Mouse (Mus musculus) embryonic facial prominence, embryonic 13.5 days (tissue): ENCODE data around the gene Tlx1. TPM values are rescaled to one million over a fixed set of nuclear protein-coding genes. Genes with fewer than 3 reads are reported as not detected.

ENCODE experiments used
- ATAC-seq: fragments of 200-750 bp; cut with Nextera tagmentation; 2 replicates; pipeline ENCODE4 v1.8.0; 2017; ENCODE audit warnings: low read depth; ENCODE audit not compliant: insufficient number of reproducible peaks, insufficient read depth, low FRiP score, low TSS enrichment
- H3K27ac ChIP-seq: fragments of 300-500 bp; sonication (generic); 2 replicates; pipeline ENCODE4 v1.5.1; 2015; ENCODE audit warnings: moderate library complexity, mild to moderate bottlenecking, inconsistent platforms
- H3K27me3 ChIP-seq: fragments of 300-500 bp; sonication (generic); 2 replicates; pipeline ENCODE4 v1.6.1; 2015; ENCODE audit warnings: mild to moderate bottlenecking, inconsistent platforms
- H3K36me3 ChIP-seq: fragments of 300-500 bp; sonication (generic); 2 replicates; pipeline ENCODE4 v1.6.1; 2015; ENCODE audit warnings: mild to moderate bottlenecking, inconsistent platforms
- H3K4me1 ChIP-seq: fragments of 300-500 bp; sonication (generic); 2 replicates; pipeline ENCODE4 v1.6.1; 2015; ENCODE audit warnings: inconsistent platforms
- H3K4me2 ChIP-seq: fragments of 300-500 bp; sonication (generic); 2 replicates; pipeline ENCODE4 v1.6.1; 2015; ENCODE audit warnings: moderate library complexity, mild to moderate bottlenecking, inconsistent platforms
- H3K4me3 ChIP-seq: fragments of 300-500 bp; sonication (generic); 2 replicates; pipeline ENCODE4 v1.5.1; 2015; ENCODE audit warnings: mild to moderate bottlenecking, inconsistent platforms
- H3K9ac ChIP-seq: fragments of 300-500 bp; sonication (generic); 2 replicates; pipeline ENCODE4 v1.6.1; 2015; ENCODE audit warnings: mild to moderate bottlenecking, inconsistent platforms
- H3K9me3 ChIP-seq: fragments of 300-500 bp; sonication (generic); 2 replicates; pipeline ENCODE4 v1.6.1; 2016; ENCODE audit warnings: inconsistent platforms
- WGBS: fragments of 180-500 bp; shearing (Covaris S2); methylation state at CpG from one replicate; pipeline ENCODE4 v1.1.7; 2015; ENCODE audit warnings: mixed read lengths; 5-methylcytosine and 5-hydroxymethylcytosine counted together
- polyA plus RNA-seq: library from polyadenylated mRNA; unstranded; fragments of >200 nt; fragmentation: Nextera tagmentation; extraction: Ambion mirVana; gene quantifications from 2 replicates; pipeline ENCODE4 v1.2.1, GENCODE M21; 2015

Gene Tlx1
- polyA plus RNA-seq, 1 experiment from 2014 or later = 1.5 TPM

DNA sequence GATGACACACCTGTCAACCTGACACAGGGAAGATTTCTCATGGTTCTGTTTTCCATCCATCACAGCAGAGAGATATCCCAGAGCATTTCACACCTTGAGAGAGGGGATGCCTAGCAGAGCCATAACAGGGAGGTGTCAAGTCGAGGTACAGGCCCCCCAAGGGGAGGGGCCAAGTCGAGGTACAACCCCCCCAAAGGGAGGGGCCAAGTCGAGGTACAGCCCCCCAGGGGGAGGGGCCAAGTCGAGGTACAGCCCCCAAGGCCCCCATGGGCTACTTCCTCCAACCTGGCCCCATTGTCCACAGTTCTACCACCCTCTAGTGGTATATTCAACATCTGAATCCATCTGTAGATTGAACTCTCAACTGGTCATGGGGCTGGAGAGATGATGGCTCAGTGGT lies 44.2 kb downstream of the Tlx1 start:
- 46% methylated on average over 4 of the region's 4 CpGs for WGBS
- H3K4me3 ChIP-seq = no peak overlapping the region
- no peak overlapping the region for H3K9ac ChIP-seq
- no peaks in the 10 kb centered on the region for H3K4me1 ChIP-seq
- H3K4me2 ChIP-seq = no peak overlapping the region
- no peaks in the 10 kb centered on the region for H3K36me3 ChIP-seq
- no peak overlapping the region for H3K27ac ChIP-seq
- H3K27me3 ChIP-seq = no peaks in the 10 kb centered on the region
- 0 out of 2 replicates have a peak, but pooled peaks cover 6% of the 10 kb centered on the region for H3K9me3 ChIP-seq
- ATAC-seq = 0 out of 2 replicates have a peak, but pooled peaks have one; percentile 6

DNA sequence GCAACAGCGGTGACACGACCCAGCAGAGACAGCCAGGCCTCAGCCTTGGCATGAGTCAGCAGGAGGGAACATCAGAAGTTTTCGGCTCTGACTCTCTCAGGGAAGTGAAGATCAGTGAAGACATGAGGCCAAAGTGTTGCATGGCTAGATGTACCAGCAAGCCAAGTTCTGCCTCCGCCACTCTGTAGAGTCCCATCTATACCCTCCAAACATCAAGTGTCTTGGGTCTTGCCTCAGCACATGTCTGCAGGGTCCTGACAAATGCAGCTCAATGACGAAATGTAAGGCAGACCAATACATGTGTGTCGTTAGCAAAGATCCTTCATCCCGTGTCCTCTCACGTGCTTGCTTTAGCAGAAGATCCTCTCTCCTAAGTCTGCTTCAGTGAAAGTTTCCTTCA lies 46.5 kb downstream of the Tlx1 start:
- H3K27me3 ChIP-seq = no peaks in the 10 kb centered on the region
- ATAC-seq = no peak
- 0 out of 2 replicates have a peak, but pooled peaks cover 6% of the 10 kb centered on the region for H3K9me3 ChIP-seq

DNA sequence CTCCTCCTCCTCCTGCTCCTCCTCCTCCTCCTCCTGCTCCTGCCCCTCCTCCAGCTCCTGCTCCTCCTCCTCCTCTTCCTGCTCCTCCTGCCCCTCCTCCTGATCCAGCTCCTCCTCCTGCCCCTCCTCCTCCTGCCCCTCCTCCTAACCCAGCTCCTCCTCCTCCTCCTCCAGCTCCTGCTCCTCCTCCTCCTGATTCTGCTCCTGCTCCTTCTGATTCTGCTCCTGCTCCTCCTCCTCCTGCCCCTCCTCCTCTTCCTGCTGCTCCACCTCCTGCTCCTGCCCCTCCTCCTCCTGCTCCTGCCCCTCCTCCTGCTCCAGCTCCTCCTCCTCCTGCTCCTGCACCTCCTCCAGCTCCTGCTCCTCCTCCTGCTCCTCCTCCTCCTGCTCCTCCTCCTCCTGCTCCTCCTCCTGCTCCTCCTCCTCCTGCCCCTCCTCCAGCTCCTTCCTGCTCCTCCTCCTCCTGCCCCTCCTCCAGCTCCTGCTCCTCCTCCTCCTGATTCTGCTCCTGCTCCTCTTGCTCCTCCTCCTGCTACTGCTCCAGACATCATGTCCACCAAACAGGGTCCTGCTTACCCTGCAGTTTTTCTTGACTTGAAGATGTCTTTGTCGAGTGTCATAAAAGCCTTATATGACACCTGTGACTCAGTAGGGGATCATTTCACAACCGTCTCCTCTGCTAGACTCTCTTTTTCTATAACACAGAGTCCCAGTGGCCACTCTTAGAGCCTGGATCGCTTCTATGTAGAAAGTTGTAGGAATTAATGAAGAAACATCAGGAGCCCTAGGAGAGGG lies 55.0 kb downstream of the Tlx1 start:
- Histone ChIP-seq H3K9me3 (no peaks in the 10 kb centered on the region), H3K9ac (no peak overlapping the region), H3K27ac (no peak overlapping the region), H3K4me2 (no peak overlapping the region), H3K27me3 (peaks cover 11% of the 10 kb centered on the region), H3K4me3 (no peak overlapping the region), H3K36me3 (no peaks in the 10 kb centered on the region), H3K4me1 (peaks cover 10% of the 10 kb centered on the region)
- ATAC-seq = no peak
- 74% methylated on average over 3 of the region's 3 CpGs for WGBS

More for the DNA sequence above, 46.5 kb downstream of the Tlx1 start:
- H3K4me2 ChIP-seq = no peak overlapping the region
- WGBS = 91% methylated on average over 8 of the region's 8 CpGs
- H3K9ac ChIP-seq = no peak overlapping the region
- H3K27ac ChIP-seq = no peak overlapping the region
- no peak overlapping the region for H3K4me3 ChIP-seq
- H3K36me3 ChIP-seq = no peaks in the 10 kb centered on the region
- no peaks in the 10 kb centered on the region for H3K4me1 ChIP-seq

Other genes starting within 250 kb of the Tlx1 start
- gene Slf2, start 219.5 kb upstream of the Tlx1 start, polyA plus RNA-seq = 30.2 and 37.0 TPM in 2 replicates
- 7.1 and 7.6 TPM in 2 replicates for gene Sema4g, start 161.6 kb upstream of the Tlx1 start, polyA plus RNA-seq
- gene Twnk, start 145.0 kb upstream of the Tlx1 start, polyA plus RNA-seq = 27.0 and 28.5 TPM in 2 replicates
- gene Mrpl43, start 144.2 kb upstream of the Tlx1 start, polyA plus RNA-seq = 72.6 and 81.2 TPM in 2 replicates
- gene Lzts2, start 136.3 kb upstream of the Tlx1 start, polyA plus RNA-seq = 64.6 and 73.3 TPM in 2 replicates
- gene Pdzd7, start 105.0 kb upstream of the Tlx1 start, polyA plus RNA-seq = 0.47 and 0.51 TPM in 2 replicates
- gene Sfxn3, start 103.2 kb upstream of the Tlx1 start, polyA plus RNA-seq = 32.3 and 32.5 TPM in 2 replicates
- gene Kazald1, start 75.4 kb upstream of the Tlx1 start, polyA plus RNA-seq = 17.7 and 29.4 TPM in 2 replicates
- gene Lbx1, start 85.1 kb downstream of the Tlx1 start, polyA plus RNA-seq = 0.17 and 0.27 TPM in 2 replicates
- gene Btrc, start 213.1 kb downstream of the Tlx1 start, polyA plus RNA-seq = 48.1 and 54.7 TPM in 2 replicates